Mouse (Mus musculus) natural killer cell, adult 2 months (primary cell): ENCODE measurements around the gene Rin2.
"Not testable (repeated sequence)": the region's sequence is repeated elsewhere in the genome, so short reads cannot be mapped to it uniquely, and the experiment has no call there.

ENCODE experiments used
- DNase-seq, 2 experiments: peaks; one replicate each; pipeline ENCODE4 v3.0.0; 2022; ENCODE audit warnings: low spot score in 2 of 2

The Rin2 gene

GRCm38 (mm10) chr2:145683536-145683935 is 8.5 kb downstream of the Rin2 start:
- DNase-seq = no peak

DNA sequence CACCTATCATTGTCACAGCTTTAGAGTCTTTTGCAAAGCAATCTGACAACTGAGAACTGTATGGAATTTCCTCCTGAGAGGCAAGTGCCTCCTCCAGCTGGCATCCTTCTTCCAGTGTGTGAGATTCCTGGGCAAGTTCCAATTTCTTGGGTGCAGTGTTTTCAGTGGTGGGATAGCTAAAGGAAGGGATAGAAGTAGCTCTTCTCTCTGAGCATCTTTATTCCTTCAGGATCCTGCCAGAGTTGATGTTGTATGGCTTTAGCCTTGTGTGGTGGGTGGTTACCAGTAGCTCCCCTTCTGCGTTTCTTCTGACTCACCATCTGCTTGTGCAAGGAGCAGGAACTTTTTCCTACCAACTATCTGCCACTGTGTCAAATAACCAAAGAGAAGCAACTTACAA is 9.1 kb downstream of the Rin2 start:
- DNase-seq = no peak

DNA sequence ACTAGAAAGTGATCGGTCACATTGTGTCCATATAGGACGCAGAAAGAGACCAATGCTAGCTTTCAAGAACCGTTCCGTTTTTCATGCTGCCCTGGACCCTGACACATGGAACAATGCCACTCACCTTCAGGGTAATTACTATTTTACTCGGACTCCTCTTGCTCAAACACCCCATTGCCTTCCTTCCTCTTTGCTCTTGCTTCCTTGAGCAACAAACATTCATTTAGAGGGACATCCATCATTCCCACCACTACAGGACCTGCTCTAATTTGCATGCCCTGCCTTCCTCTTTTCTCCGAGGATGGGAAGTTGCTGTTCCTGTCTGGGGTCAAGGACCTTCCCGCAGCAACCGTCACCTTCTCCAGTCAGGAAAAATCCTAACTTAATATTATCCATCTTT is 9.9 kb downstream of the Rin2 start:
- DNase-seq = no peak

- DNase-seq = no peak
Measured at GRCm38 (mm10) chr2:145686017-145686416, 11.0 kb downstream of the Rin2 start.

DNA sequence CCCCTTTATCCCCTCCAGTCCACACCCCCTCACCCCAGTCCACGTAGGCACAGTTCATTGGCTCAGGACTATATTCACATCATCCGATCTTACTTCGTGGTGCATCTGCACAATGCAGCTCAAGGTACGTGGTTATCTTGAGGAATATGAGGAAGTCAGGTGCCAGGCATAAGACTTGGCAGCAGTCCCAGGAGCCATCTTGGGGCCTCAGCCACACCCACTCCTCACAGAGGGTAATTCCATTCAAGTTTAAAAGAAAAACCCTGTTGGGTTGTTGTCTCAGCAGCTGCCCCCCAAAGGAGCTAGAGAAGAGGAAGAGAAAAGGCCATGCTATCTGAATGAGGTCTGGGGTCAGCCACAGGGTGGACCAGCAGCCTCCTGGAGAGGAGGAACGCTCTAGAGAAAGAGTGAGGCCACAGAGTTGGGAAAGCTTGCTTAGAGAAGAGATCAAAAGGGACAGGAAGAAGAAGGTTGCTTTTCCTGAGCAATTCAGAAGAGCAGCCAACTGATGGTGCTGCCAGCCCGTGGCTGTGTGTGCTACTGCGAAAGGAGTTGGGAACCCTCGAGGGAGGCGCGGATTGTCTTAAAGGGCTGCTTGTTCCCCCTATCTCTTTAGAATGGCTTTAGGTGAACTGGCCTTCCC is 16.5 kb downstream of the Rin2 start:
- DNase-seq = no peak

GRCm38 (mm10) chr2:145697160-145697559 is 22.1 kb downstream of the Rin2 start:
- DNase-seq = no peak

- DNase-seq = no peak
Measured at GRCm38 (mm10) chr2:145699414-145700071, 24.5 kb downstream of the Rin2 start.

GRCm38 (mm10) chr2:145700237-145700985 is 25.4 kb downstream of the Rin2 start:
- no peak for DNase-seq

DNA sequence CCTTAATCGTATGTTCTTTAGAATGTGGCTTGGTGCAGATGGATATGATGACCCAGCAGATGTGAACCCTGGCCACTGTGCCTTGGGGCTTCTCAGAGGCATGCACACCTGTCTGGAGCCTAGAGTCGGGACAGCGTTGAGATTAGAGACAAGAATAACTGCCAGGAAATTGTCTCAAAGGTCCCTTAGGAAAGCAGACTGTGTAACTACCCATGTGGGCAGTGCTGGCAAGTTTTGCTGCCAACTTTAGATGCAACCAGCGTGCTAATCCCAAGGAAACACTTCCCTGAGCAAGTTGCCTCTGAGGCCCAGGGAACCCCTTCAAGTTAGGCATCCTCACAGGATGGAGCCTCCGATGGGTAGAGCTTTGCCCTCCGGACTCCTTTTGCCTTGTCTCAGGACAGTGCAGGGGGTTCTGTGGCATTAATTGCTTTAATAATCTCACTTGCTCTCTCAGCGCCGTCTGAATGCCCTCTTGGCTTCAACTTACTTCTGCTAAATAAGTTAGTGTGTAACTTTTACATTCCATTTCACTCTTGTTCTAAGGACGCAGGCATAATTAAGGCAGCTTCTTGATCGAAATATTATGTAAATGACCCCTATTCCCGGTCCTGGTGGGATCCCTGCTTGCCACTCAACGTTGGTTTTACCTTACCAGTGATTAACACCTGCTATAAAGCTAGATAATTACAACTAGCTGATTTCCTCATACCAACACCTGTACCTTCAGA is 26.8 kb downstream of the Rin2 start:
- no peak for DNase-seq

GRCm38 (mm10) chr2:145704738-145705137 is 29.7 kb downstream of the Rin2 start:
- DNase-seq = no peak

DNA sequence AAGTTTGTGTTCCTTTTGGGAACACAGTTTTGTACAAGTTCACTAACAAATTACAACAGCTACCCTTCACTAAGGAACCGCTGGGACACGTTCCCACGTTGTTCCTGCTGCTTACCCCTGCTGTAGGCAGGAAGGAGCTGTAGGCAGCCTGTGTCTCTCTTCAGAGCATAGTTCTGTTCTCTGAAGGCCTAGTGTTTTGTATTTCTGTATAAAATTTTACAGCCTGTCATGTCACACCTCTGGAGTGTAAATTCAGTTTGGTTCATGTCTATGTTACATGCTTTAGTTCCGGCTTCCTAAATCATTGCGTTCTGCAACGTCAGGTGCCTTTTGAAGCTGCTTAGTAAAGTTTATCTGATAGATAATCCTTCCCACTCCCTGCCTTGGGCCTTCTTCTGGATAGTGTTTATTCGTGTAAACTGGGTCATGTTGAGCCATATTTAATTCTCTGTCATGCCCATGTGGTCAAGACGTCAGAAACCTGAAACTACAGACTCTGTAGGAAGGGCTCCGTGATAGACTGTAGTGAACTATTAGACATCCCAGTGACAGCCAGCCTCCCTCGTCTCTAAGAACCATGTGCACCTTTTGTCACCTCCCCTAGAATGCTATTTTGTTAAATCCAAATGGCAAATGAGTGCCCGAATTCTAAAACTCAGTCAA is 34.8 kb downstream of the Rin2 start:
- no peak for DNase-seq

- DNase-seq = no peak
Measured at GRCm38 (mm10) chr2:145711512-145711911, 36.5 kb downstream of the Rin2 start.

DNA sequence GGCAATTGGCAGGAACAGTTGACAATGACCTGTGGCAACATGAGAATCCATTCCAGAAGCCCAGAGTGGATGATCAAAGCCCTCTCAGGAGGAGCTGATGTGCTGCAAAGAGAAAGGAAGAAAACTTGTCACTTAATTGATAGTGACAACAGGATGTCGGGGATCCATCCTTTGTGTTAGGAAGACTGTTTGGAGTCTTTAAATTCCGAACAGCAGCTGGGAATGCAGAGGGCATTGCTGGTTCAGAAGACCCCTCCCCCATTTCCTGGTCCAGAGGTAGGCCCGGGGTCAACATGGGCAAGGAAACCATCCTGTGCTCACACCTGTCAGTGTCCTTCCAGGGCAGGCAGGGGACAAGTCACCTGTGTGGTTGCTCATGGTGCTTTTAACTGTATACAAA is 37.0 kb downstream of the Rin2 start:
- no peak for DNase-seq

GRCm38 (mm10) chr2:145717539-145717938 is 42.5 kb downstream of the Rin2 start:
- DNase-seq = no peak

GRCm38 (mm10) chr2:145718624-145719183 is 43.7 kb downstream of the Rin2 start:
- no peak for DNase-seq

DNA sequence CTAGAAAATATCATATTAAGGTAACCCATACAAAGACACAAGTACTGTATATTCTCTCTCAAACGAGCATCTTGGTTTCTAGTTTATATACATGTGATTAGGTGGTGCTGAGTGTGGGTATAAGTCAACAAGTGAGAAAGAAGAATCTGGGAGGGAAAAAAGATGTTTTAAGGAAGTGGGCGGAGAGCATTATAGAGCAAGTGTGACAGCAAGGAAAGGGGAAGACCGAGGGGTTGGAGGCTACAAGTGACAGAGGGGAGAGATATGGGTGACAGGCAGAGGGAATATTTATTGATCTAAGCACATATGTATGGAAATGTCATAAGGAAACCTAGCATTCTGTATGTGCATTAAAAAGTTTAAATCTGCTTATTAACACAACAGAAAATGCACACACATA is 45.1 kb downstream of the Rin2 start:
- no peak for DNase-seq

DNA sequence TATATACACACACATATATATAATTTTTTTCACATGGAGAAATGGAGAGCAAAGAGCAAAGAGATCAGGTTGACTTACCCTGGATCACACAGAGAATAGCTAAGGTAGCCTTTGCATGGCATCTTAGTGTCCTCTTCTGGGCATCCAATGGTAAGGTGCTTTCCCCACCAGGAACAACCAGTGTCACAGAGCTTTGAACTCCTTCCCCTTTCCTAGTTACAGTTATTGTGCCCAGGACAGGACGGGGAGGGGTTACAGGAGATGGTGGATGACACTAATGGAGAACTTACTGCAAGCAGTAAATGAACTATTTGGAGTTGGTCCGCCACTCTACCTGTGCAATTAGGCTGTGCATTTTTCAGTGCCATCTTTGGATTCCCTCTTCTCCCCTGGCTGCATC is 45.7 kb downstream of the Rin2 start:
- no peak for DNase-seq

DNA sequence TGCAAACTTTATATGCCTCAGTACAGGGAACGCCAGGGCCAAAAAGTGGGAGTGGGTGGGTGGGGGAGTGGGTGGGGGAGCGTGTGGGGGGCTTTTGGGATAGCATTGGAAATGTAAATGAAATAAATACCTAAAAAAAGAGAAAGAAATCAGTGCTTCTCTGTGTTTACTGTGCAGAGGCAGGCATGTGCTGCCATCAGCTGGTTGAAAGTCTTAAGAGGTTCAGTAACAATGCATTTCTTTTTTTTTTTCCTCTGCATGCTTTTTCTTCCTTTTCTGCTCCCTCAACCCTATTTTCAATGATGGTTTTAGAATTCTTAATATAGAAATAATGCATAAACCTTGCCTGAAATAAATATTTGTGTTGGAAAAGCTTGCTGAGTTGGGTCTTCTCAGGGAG is 47.3 kb downstream of the Rin2 start:
- DNase-seq = not testable (repeated sequence)

- no peak for DNase-seq
Measured at GRCm38 (mm10) chr2:145724288-145724687, 49.3 kb downstream of the Rin2 start.

- DNase-seq = no peak
Measured at GRCm38 (mm10) chr2:145729414-145729813, 54.4 kb downstream of the Rin2 start.

GRCm38 (mm10) chr2:145730189-145730880 is 55.3 kb downstream of the Rin2 start:
- no peak for DNase-seq
